Mouse (Mus musculus): Measurements from ENCODE around the gene Pxt1.
A peak's percentile ranks its signal among the peaks of the same experiment; 100 is the strongest.

The Pxt1 gene

DNA sequence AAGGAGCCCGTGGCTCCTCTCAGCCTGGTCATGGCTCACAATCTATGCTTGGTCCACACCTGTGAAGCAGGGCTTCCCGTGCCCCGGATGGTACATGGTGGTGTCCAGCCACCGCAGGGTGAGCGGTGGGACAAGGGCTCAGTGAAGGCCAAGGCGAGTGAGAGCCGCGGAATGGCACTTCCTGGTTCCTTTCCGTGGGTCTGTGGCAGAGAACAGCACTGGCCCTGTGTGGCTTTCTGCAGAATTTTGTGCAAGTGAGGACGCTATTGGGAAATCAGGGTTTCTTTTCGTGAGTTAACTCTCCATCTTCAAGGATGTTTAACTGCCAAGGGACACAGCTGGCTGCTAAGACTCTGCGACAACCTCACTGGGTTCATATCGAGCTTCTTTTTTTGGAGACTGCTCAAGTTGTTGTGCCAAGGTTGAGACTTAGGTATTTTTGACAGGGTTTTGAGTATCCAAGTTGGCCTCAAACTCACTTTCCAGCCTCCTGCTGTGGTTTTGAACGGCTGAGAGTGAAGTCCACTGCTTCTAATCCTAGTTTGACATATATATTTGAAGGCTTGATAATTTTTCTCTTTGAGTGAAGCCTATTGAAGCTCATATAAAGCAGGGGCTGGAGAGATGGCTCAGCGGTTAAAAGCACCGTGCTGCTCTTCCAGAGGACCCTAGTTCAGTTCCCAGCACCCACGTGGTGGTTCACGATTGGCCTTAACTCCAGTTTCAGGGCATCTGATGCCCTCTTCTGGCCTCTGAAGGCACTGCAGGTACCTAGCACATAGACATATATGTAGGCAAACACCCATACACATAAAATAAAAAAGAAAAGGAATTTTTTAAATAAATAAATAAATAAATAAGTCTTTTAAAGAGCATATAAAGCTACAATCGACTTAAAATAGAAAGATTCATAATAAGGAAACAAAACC, 3.6 kb upstream of the Pxt1 start:
- no peak for DNase-seq (ENCODE audit: inconsistent ontology term)

DNA sequence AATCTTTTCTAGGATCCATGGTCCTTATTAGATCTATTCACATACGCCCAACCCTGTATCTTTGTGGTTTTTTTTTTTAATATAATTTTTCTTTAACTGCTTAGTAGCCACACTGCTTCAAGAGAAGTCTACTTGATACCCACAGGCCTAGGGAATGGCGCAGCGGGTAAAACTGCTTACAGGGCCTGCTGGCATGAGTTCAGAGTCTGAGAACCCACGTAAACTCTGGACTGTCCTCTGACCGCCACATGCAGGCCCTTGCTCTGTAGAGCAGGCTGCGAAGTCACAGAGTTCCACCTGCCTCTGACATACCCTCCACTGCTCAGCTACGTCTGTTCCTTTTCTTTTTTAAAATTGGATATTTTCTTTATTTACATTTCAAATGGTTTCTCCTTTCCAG, 841 bp upstream of the Pxt1 start:
- DNase-seq (ENCODE audit: inconsistent ontology term), result no peak

DNA sequence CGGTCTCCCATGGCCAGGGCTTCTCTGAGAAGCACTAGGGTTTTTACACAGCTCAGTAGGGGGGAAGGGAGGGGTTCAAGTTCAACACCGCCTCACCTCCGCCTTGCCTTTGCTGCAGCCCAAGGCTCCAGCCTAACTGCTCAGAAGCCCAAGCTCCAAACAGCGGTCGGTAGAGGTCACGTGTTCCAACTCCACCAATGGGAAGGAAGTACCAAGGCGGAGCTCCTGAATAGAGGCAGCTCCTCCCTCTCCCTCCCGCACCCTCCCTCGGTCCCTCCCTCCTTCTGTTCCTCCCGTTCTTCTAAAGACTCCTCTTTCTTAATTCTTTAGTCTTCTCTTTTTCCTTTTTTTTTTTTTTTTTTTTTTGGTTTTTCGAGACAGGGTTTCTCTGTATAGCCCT, 1.5 kb downstream of the Pxt1 start:
- no peak for DNase-seq (ENCODE audit: inconsistent ontology term)

DNA sequence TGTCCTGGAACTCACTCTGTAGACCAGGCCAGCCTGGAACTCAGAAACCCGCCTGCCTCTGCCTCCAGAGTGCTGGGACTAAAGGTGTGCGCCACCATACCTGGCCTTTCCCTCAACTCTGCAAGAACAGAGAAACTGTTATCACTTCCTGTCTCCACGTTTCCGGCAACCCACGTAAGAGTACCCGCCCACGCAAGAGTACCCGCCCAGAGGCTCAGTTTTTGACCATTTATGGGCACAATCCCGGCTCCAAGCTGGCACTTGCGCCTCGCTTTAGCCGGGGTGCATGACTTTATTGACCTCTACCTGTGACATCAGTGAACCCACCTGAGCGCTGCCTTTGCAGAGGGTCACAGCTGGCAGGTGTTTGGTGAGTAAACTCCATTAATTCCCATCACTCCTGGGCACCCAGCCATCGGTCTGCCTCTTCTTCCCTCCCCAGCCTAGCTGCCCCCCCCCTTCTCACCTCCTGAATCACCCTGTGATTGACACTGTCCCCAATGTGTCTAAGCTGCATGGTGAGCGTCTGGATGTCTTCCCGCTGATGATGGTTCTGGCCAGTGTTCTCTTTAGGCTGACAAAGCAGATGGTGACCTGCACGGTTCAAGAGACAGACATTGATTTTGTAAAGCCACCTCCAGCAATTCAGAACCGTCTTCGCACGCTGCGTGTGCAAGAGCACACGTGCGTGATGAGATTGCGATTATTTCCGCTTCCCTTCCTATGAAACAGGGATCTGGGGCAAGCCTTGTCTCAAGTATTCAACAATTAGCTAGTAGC, 2.7 kb downstream of the Pxt1 start:
- peak; percentile 89 for DNase-seq (ENCODE audit: inconsistent ontology term)

DNA sequence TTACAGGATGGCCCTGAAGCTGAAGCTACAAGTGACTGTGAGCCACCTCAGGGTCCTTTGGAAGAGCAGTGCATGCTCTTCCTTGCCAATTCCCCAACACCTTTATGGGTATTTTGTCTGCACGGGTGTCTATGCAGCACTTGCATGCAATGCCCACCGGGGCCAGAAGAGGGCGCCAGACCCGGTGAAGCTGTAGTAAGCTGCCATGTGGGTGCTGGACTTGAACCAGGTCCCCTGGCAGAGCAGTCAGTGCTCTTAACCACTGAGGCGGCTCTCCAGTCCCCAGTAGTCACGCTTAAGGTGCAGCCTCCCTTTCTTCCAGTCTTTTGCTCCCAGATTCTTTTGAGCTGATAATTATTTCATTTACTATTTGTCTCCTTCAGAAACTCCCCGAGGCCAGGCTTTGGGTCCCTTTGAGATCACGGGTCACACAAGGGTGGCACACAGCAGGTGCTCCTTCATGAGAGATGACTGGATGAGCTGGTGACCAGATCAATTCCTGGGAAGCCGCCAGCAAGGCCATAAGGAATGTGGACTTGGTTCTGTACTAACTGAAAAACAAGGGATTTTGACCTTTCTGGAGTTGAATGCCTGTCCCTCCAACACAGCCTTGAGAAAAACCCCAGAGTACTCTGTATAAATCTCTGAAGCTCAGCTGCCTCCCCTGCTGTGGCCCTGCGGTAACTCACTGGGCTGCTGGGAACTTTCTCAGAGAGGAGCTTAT, 6.9 kb downstream of the Pxt1 start:
- DNase-seq (ENCODE audit: inconsistent ontology term), result peak; percentile 17

DNA sequence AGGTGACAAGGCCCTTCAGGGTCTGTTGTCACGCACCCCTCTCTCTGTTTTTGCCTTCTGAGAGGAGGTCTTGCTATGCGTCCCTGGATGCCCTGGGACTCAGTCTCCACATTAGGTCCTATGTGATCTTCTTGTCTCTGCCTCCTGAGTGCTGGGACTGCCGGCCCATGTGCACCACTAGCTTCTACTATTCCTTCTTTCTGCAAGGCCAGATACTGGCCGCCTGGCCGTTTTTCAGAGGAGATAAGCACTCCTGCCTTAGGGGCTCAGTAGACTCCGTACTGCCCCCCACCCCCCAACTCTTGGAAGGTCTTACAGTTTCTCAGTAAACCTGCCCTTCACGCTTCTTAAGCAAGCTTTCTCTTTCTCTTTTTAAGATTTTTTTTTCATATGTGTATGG, 7.5 kb downstream of the Pxt1 start:
- no peak for DNase-seq (ENCODE audit: inconsistent ontology term)

DNA sequence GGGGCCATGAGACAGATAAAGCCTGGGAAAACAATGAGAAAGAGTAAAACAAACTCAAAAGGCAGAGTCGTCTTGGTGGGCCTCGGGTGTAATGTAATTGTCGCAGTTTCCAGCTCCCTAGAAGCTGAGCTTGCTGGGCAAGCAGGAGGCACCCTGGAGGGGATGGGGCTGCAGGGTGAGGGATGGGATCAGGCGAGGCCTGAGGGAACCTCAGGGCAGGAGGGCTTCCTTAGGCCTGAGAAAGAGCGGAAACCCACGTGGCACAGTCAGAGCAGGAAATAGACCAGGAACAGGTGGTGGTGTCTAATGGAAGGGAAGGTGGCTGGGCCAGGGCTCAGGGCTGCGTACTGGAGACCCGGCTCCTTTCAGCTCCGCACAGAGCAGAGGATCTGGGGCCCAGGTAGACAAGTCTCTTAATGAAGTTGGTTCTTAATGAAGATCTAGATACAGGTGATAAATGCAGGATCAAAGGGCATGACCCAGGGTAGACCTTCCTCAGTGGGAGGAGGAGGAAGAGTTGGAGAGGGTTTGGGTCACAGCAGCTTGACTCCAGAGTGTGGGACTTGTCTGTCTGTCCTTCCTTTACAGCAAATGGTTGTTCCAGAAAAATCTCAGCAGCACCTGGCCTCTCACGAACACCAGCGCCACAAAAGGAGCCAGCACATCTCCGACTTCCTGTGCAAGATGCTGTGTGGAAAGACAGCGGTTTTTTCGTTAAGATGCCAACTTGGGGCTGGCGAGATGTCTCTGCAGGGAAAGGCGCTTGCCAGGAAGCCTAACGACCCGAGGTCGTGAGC, 9.3 kb downstream of the Pxt1 start:
- no peak for DNase-seq (ENCODE audit: inconsistent ontology term)

DNA sequence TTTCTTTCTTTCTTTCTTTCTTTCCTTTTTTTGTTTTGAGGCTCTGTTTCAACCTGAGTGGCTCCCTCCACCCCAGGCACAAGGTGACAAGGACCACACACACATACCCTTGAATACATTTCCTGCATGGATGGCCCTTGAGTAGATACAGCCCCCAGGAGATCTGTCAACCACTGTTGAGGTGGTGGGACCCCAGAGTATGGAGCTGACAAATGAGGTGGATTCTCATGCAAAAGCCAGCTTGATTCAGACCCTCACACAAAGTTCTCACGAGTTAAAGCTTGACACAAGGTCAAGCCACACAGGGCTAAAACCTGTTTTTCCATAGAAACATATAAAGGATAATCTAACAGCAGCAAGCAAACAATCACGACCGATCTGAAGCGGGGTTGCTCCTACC, 11.4 kb downstream of the Pxt1 start:
- DNase-seq (ENCODE audit: inconsistent ontology term), result no peak

DNA sequence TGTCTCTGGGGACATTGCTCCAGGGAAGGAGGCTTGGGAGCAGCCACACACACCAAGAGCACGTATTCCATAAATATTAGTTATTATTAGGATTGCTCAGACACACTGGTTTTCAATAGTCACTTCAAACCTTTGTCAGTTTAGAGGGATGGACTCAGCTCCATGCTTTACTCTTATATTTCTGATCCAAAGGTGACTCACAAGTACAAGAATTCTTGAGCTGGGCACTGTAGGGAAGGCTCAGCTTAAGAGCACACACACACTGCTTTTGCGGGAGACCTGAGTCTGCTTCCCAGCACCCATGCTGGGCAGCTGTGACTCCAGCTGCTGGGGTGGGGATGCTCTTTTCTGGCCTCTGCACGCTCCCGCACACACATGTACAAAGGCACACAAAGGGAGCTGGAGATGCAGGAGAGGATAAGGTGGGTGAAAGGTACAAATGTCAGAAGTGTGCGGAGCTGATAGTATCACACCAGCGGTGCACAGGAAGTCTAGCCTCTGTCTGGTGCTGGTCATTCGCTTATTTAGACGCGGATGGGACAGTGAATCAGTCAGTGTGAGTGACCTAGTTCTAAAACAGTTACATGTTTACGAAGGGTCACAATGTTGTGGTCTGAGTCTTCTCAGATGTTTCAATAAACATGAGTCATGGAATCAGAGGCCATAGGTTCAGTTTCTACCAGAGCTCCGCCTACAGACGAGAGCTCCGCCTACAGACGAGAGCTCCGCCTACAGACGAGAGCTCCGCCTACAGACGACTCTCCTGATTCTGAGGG, 12.0 kb downstream of the Pxt1 start:
- DNase-seq (ENCODE audit: inconsistent ontology term), result no peak

DNA sequence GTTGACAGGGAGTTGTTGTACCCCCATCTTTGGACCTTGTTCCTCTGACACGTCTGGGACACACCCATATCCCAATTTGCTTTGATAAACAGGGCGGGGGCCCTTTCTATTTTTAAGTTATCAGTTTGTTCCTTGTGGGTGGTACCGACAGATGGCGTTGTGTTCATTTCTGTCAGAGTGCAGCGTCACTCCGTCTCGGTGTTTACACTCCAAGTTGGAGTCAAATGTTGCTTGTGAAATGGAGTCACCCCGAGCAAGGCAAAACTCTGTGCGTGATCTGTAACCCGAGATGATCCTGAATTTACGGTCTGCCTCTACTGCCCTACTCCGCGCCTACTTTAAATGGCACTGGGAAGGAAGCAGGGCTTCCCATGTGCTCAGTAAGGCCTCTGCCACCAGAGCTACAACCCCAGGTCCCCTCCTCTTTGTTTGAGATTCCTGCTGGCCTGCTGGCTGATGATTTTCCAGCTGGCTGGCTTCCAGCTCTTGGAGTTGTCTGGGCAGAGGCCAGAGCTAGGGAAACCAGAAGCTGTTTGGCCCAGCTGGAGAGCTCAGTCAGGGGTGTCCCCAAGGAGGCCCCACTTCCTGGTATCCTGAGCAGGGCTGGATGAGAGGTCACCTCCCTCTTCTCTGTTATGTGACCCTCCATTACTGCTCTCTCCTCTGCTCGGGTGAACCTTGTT, 13.1 kb downstream of the Pxt1 start:
- peak; percentile 89 for DNase-seq (ENCODE audit: inconsistent ontology term)

DNA sequence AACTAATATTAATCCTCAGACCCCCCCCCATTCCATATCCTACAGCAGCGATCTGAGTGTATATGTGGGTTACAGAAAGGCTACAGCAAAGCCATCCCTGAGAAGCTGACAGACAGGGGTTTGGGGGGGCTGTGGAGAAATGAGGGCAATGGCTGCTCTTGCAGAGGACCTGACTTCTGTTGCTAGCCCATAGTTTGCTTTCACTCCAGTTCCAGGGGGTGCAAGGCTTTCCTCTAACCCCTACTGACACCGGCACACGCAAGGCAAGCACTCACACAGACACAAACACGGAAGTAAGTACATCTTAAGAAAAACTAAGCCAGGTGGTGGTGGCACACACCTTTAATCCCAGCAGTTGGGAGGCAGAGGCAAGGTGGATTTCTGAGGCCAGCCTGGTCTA, 14.3 kb downstream of the Pxt1 start:
- DNase-seq (ENCODE audit: inconsistent ontology term), result no peak

DNA sequence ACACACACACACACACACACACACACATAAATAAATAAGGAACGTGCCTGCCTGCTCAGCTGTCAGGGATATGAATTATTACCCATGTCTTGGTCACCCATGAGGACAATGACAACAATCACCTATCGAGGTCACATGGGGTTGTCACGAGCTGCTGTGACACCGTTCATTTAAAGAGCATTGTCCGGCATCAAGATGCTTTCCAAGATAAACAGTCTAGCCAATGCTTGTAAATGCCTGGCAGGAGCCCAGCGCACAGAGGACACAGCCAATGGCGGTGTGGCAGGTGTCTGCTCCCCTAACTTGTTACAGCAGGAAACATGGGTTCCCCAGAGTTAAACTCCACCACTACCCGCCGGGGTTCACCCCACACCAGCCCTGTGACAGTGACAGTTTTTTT, 15.6 kb downstream of the Pxt1 start:
- DNase-seq (ENCODE audit: inconsistent ontology term), result no peak

DNA sequence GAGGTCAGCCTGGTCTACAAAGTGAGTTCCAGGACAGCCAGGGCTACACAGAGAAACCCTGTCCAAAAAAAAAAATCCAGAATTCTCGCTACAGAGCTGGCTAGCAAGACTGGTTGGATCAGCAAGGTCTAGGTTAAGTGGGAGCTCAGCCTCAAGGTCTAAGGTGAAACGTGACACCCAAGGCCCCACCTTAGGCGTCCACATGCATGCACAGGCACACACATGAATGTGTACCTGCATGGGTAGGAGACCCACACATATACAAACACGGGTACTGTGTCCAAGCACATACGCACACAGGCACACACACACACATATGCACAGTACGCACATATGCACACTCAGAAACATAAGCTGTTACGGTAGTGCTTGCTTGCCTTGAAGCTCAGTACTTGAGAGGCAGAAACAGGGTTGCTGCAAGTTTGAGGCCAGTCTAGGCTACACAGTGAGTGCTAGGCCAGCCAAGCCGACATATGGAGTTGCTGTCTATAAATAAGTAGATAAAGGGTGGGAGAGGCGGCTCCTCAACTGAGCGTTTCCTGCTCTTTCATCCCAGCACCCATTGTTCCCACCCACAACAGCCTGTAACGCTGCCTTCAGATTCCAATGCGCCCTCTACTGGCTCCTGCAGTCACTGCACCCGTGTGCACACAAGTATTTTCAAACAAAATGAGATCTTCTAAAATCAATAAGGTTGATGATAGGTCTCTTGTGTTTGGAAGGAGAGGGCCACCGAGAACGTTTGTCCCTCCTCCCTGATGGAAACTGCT, 16.6 kb downstream of the Pxt1 start:
- DNase-seq (ENCODE audit: inconsistent ontology term), result no peak

DNA sequence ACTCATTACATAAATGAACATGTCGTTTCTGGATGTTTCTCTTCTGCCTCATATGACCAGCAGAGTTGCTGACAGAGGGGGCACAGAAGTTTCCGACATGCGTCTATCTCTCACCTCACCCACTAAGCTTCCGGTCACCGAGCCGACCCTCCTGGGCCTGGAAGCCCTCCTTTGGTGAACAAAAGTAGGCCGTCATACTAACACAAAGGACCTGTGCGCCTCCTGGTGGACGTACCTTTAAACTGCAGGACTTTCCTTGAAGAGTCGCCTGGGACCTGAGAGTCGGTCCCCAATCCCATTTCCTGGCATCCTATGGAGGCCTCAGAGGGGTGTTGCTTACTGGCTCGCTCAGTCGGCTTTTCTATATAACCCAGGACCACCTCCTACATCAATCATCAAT, 17.3 kb downstream of the Pxt1 start:
- DNase-seq (ENCODE audit: inconsistent ontology term), result peak; percentile 57

DNA sequence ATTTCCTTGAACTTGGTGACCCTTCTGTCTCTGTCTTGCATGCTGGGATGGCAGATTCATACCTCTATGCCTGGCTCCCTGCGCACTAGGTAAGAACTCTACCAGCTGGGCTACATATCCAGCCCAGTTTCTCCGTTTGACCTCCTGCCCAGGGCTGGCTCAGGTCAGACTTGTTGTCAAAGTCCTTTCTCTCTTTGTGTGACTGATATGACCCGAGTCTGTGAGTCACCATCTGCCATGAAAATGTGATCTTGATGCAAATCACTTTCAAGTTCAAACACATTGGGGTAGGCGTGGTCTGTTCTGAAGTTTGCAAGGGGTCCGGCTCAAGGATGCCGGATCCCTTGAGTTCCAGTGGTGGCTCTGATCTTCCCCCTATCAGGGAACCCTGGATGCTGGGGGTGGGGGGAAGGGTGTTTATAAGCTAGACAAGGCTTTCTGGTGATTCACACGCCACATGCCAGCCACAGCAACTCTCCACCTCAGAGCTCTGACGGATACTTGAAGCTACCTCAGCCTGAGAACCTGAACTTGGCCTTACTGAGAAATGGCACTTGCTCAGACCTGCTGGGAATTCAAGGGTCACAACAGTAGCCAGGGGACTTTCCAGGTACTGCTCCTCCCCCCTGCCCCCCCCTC, 18.6 kb downstream of the Pxt1 start:
- peak; percentile 25 for DNase-seq (ENCODE audit: inconsistent ontology term)

DNA sequence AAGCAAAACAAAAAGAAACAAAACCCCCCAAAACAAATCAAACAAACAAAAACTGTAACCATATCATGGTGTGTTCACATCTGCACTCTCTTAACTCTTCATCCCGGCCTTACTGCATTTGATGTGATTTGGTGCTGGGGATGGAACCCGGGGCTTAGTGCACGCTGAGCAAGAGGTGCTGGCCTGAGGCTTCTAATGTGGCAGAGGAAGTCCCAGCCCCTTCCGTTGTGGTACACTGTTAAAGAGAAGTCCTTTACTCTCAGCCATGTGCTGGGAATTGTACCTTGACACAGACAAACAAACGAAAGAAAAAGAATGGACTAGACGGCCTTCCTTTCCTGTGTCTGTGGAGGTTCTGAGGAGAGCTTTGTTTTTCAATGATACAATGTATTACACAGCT, 21.5 kb downstream of the Pxt1 start:
- DNase-seq (ENCODE audit: inconsistent ontology term), result no peak

DNA sequence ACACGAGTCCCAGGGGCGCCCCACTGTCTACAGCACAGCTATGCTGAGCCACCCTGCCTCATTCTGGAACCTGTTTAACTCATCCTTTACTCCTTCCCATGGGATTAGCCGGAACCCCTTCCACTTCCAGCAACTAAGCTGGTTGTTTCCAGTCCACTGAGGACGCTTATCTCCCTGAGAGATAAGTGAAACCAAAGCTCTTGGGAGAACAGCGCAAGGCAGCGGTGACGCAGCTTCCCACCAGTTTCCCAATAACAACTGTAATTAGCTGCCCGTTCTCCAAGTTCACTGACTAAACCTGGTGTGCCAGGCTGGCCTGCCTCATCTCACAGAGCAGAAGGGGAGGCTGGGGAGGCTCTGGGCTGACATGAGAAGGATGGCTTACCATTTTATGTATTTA, 22.6 kb downstream of the Pxt1 start:
- no peak for DNase-seq (ENCODE audit: inconsistent ontology term)

DNA sequence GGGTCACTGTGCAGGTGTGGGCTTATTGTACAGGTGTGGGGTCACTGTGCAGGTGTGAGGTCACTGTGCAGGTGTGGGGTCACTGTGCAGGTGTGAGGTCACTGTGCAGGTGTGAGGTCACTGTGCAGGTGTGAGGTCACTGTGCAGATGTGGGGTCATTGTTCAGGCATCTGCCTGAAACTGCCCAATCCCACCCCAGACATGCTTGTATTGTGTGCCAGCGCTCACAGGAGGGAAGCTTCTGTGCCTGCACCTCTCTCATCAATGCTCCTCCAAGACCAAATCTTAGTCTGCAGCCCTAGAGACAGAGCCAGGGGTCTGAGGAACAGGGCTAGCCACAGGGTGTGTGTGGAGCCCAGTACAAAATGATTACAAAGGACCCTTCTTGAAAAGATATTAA, 27.1 kb downstream of the Pxt1 start:
- DNase-seq (ENCODE audit: inconsistent ontology term), result no peak

DNA sequence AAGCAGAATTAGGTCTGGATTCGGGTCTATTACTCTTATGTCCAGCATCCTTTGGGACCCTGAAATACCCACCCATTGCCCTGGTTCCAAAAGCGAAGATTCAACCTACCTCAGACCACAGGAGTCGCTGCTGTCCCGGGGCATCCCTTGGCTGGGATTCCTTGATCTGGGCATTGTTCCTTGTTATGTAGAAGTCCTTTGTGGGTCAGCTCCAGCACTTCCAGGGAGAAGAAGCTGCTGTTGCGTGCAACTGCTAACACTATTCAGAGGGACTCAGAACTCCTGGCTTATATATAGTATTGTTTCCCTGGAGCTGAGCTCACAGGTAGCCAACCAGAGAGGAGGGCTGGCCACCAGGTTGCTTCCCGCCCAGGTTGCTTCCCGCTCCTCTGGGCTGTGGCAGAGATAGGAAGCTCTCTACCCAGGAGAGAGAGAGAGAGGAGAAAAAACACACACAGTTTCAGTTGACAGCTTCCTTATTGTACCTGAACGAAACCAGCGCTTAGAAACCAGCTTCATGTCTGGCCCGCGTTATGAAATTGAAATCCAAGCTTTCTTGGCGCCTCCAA, 28.5 kb downstream of the Pxt1 start, which contains the start of gene 4930539E08Rik:
TSS of gene 4930539E08Rik (minus strand) at position 265 of the 569 bp plus-strand sequence.
- DNase-seq (ENCODE audit: inconsistent ontology term), result no peak

Measured in Muller cell, postnatal 12 days (primary cell).